Mouse (Mus musculus) ES-Bruce4 (cell line): ENCODE measurements around the gene Sbpl.

Source experiments
- CTCF ChIP-seq: IDR thresholded peaks from one replicate; pipeline ENCODE4 v1.8.1; 2011; ENCODE audit warnings: low read depth, low read length
- EP300 ChIP-seq: IDR thresholded peaks from 2 replicates; pipeline ENCODE4 v1.6.1; 2011; ENCODE audit warnings: low read depth, low read length; ENCODE audit not compliant: insufficient read depth
- POLR2A ChIP-seq: IDR thresholded peaks from one replicate; pipeline ENCODE4 v1.8.1; 2011; ENCODE audit warnings: low read length; ENCODE audit not compliant: insufficient read depth

DNA sequence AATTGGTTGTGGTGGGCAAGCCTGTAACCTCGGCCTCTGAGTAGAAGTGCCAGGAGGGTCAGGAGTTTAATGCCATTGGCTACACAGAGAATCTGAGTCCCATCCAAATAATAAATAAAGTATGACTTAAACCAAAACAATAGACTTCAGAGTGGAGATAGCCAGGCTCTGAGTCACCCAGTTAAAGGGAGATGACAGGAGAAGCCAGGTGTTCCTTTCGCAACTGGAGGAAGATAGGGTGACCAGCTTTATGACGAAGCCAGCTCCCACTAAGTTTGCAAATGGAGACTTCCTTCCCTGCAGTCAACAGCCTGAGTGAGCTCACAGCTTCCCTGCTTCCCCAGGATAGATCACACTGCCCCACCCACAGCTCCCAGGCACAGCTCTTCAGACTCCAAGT, 24.4 kb upstream of the Sbpl start:
- no peak for TF ChIP-seq EP300
- no peak for TF ChIP-seq CTCF
- TF ChIP-seq POLR2A = no peak
